Mouse (Mus musculus) intestine, embryonic 15.5 days (tissue): ENCODE measurements around the gene Prim2. TPM values are rescaled to one million over a fixed set of nuclear protein-coding genes. Genes with fewer than 3 reads are reported as not detected.
"Not testable (repeated sequence)": the region's sequence is repeated elsewhere in the genome, so short reads cannot be mapped to it uniquely, and the experiment has no call there.

Experiments used
- ATAC-seq: fragments of 200-750 bp; cut with Nextera tagmentation; 2 replicates; pipeline ENCODE4 v1.8.0; 2017; ENCODE audit warnings: moderate TSS enrichment, moderate library complexity
- H3K27ac ChIP-seq: fragments of 300-500 bp; sonication (generic); 2 replicates; pipeline ENCODE4 v1.5.1; 2015; ENCODE audit warnings: mild to moderate bottlenecking, inconsistent platforms
- H3K27me3 ChIP-seq: fragments of 300-500 bp; sonication (generic); replicated peaks from 2 replicates; pipeline ENCODE4 v1.6.1; 2015; ENCODE audit warnings: inconsistent platforms
- H3K36me3 ChIP-seq: fragments of 300-500 bp; sonication (generic); 2 replicates; pipeline ENCODE4 v1.6.1; 2015; ENCODE audit warnings: inconsistent platforms
- H3K4me1 ChIP-seq: fragments of 300-500 bp; sonication (generic); replicated peaks from 2 replicates; pipeline ENCODE4 v1.6.1; 2015; ENCODE audit warnings: inconsistent platforms
- H3K4me2 ChIP-seq: fragments of 300-500 bp; sonication (generic); replicated peaks from 2 replicates; pipeline ENCODE4 v1.6.1; 2015; ENCODE audit warnings: mild to moderate bottlenecking, inconsistent platforms
- H3K4me3 ChIP-seq: fragments of 300-500 bp; sonication (generic); replicated peaks from 2 replicates; pipeline ENCODE4 v1.5.1; 2015; ENCODE audit warnings: inconsistent platforms
- H3K9ac ChIP-seq: fragments of 300-500 bp; sonication (generic); 2 replicates; pipeline ENCODE4 v1.6.1; 2015; ENCODE audit warnings: inconsistent platforms
- H3K9me3 ChIP-seq: fragments of 300-500 bp; sonication (generic); 2 replicates; pipeline ENCODE4 v1.6.1; 2016; ENCODE audit warnings: inconsistent platforms
- WGBS: fragments of 180-500 bp; shearing (Covaris S2); methylation state at CpG from one replicate; pipeline ENCODE4 v1.1.7; 2015; 5-methylcytosine and 5-hydroxymethylcytosine counted together
- polyA plus RNA-seq: library from polyadenylated mRNA; unstranded; fragments of >200 nt; fragmentation: Nextera tagmentation; extraction: Ambion mirVana; gene quantifications from 2 replicates; pipeline ENCODE4 v1.2.1, GENCODE M21; 2015

Gene Prim2
- polyA plus RNA-seq, 1 experiment from 2014 or later, result 30.8 TPM

DNA sequence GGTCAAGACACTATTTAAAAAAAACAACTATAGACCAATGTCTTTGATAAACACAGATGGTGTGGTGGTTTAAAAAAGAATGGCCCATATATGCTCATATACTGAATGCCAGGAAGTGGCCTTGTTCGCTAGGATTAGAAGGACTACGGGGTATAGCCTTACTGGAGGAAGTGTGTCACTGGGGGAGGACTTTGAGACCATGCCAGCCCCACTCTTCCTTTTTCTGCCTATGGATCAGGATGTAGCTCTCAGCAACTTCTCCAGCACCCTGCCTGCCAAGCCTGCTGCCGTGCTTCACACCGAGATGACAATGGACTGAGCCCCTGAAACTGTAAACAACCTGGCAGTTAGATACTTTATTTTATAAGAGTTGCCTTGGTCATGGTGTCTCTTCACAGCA, 45.2 kb downstream of the Prim2 start:
- Histone ChIP-seq H3K9me3 (no peaks in the 10 kb centered on the region), H3K36me3 (no peaks in the 10 kb centered on the region), H3K27ac (no peak overlapping the region), H3K4me3 (no peak overlapping the region), H3K27me3 (no peaks in the 10 kb centered on the region), H3K4me2 (no peak overlapping the region), H3K9ac (no peak overlapping the region), H3K4me1 (no peaks in the 10 kb centered on the region)
- no peak for ATAC-seq
- whole genome bisulfite sequencing, result 77% methylated on average over 4 of the region's 4 CpGs

DNA sequence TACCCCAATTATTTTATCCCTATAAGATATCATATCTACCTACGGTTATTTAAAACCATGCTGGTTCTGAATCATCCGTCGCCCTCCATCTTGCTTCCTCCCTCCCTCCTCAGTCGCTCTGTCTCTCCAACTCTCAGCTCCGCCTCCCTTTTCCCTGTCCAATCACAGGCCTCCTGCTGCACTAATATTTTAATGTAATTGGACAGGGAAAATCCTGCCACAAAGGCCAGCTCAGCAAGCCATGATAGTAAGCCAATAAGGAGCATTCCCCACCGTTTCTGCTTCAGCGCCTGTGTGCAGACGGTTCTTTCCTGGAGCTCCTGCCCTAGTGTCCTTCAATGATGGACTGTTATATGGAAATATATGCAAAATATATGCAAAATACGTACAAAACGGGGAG, 47.8 kb downstream of the Prim2 start:
- Histone ChIP-seq H3K27me3 (no peaks in the 10 kb centered on the region), H3K4me1 (no peaks in the 10 kb centered on the region), H3K9me3 (no peaks in the 10 kb centered on the region), H3K4me3 (no peak overlapping the region), H3K4me2 (no peak overlapping the region), H3K36me3 (no peaks in the 10 kb centered on the region), H3K9ac (no peak overlapping the region), H3K27ac (no peak overlapping the region)
- WGBS, result 92% methylated on average over 10 of the region's 10 CpGs
- no peak for ATAC-seq

DNA sequence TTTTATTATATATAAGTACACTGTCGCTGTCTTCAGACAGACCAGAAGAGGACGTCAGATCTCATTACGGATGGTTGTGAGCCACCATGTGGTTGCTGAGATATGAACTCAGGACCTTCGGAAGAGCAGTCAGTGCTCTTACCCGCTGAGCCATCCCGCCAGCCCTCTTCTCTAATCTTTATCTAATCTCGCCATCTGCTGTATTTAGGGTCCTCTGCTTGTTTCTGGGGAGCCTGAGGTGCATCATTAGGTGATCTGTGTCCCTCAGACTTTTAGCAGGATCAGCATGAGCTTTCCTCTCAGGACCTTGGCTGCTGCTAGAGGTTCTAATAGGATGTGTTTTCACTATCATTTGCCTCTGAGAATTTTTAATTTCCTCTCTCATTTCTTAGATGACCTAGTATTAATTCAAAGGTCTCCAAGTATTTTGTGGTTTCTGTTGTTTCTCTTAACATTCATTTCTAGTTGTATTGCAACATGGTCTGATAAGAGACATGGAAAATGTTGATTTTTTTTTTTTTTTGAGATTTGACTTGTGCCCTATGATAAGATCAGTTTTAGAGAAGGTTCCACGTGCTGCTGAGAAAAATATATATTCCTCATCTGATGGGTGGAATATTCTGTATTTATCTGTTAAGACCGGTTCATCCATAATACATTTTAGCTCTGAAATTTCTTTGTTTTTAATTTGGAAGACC, 49.4 kb downstream of the Prim2 start:
- Histone ChIP-seq H3K27ac (no peak overlapping the region), H3K9ac (no peak overlapping the region), H3K4me3 (no peak overlapping the region), H3K4me2 (no peak overlapping the region), H3K27me3 (no peaks in the 10 kb centered on the region), H3K36me3 (no peaks in the 10 kb centered on the region), H3K4me1 (no peaks in the 10 kb centered on the region), H3K9me3 (no peaks in the 10 kb centered on the region)
- 94% methylated on average over 9 of the region's 9 CpGs for whole genome bisulfite sequencing
- no peak for ATAC-seq

DNA sequence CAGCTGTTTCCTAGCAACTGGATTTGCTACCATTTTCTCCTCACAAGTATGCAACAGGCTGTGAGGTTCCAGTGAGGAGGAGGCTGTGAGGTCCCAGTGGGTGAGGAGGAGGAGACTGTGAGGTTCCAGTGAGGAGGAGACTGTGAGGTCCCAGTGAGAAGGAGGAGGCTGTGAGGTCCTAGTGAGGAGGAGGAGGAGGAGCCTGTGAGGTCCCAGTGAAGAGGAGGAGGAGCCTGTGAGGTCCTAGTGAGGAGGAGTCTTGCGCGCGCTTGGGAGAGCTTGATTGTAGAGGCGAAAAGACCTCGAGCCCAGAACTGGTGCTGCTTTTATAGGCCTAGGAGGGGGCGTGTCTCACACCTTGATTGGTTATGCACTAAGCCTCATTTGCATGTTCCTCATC, 53.0 kb downstream of the Prim2 start:
- not testable (repeated sequence) for H3K4me1 ChIP-seq, H3K9me3 ChIP-seq, H3K27ac ChIP-seq, H3K9ac ChIP-seq, ATAC-seq, H3K27me3 ChIP-seq, H3K36me3 ChIP-seq, H3K4me3 ChIP-seq, H3K4me2 ChIP-seq
- whole genome bisulfite sequencing, result 83% methylated on average over 5 of the region's 6 CpGs

DNA sequence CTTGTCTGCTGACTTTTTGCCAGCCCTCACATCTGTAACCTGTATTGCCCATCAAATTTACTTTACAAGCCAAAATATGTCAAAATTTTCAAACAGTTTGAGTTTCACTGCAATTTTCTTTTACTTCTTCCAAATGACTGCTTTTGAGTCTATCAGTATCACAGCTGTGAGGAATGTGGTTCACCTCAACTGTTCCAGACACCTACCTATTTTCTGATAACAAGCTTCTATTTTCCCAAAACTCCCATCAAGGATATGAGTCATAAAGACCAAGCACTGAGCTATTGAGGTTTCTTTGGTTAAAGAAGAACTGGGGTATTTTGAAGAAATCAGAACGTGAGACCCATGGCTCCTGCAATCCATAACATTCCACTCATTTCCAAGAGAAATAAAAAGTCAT, 57.5 kb downstream of the Prim2 start:
- H3K9me3 ChIP-seq, result no peaks in the 10 kb centered on the region
- WGBS, result 57% methylated on average over 1 of the region's 1 CpGs

DNA sequence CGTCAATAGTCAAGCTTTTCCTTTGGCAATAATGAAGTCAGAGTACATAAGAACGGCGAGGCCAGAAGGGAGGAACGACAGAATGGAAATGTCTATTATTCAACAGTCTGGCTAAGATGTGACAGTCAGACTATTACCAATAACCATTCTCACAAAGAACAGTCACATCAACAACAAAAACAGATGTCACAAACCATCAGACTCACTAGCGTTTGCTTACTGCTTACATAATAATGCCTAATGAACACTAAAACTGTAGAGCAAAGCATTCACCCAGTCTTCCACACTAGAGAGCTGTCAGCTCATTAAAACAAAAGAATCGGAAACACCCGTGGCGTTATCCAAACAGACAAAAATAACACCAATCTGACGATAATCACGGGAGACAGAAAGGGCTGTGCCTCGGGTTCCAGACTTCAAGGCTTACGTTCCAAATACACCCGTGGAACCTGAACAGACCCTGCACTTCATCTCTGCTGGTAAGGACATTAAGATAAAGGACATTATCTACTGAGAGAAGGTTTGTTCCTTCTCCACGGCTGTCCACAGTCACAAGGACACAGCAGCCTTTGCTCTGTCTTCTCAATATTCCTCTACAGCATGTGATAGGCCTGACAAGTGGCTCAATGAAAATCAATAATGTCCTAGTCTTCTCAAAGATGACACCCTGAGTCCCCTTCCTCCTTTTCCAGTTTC, 59.4 kb downstream of the Prim2 start:
- Histone ChIP-seq H3K4me2 (no peak overlapping the region), H3K9me3 (no peaks in the 10 kb centered on the region), H3K4me1 (0 out of 2 replicates have a peak, but pooled peaks cover 3% of the 10 kb centered on the region), H3K9ac (no peak overlapping the region), H3K36me3 (no peaks in the 10 kb centered on the region), H3K4me3 (no peak overlapping the region), H3K27me3 (no peaks in the 10 kb centered on the region), H3K27ac (no peak overlapping the region)
- WGBS, result 72% methylated on average over 14 of the region's 14 CpGs
- no peak for ATAC-seq

More for the DNA sequence above, 57.5 kb downstream of the Prim2 start:
- Histone ChIP-seq H3K4me2 (no peak overlapping the region), H3K4me3 (no peak overlapping the region), H3K36me3 (no peaks in the 10 kb centered on the region), H3K4me1 (0 out of 2 replicates have a peak, but pooled peaks cover 3% of the 10 kb centered on the region), H3K27ac (no peak overlapping the region), H3K9ac (no peak overlapping the region), H3K27me3 (no peaks in the 10 kb centered on the region)
- no peak for ATAC-seq

DNA sequence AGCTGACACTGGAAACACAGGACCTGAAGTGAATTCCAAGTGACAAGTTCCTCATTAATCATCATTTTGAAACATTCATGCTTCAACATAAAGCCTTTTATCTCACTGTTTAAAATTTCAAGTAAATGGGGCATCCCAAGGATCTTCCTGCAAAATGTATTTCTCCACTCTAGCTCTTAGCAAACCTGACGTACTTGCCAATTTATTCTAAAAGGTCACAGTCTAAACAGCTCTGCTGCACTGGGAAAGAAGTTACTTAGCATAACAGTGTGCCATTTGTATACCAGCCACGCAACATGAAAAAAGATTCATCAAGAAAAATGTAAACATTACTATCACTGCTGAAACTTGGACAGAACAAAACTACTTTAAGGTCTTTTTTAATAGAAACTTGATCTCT, 61.5 kb downstream of the Prim2 start:
- Histone ChIP-seq H3K4me2 (no peak overlapping the region), H3K36me3 (no peaks in the 10 kb centered on the region), H3K4me3 (no peak overlapping the region), H3K9me3 (no peaks in the 10 kb centered on the region), H3K4me1 (0 out of 2 replicates have a peak, but pooled peaks cover 3% of the 10 kb centered on the region), H3K27ac (no peak overlapping the region), H3K9ac (no peak overlapping the region), H3K27me3 (no peaks in the 10 kb centered on the region)
- WGBS, result 57% methylated on average over 2 of the region's 2 CpGs
- no peak for ATAC-seq

DNA sequence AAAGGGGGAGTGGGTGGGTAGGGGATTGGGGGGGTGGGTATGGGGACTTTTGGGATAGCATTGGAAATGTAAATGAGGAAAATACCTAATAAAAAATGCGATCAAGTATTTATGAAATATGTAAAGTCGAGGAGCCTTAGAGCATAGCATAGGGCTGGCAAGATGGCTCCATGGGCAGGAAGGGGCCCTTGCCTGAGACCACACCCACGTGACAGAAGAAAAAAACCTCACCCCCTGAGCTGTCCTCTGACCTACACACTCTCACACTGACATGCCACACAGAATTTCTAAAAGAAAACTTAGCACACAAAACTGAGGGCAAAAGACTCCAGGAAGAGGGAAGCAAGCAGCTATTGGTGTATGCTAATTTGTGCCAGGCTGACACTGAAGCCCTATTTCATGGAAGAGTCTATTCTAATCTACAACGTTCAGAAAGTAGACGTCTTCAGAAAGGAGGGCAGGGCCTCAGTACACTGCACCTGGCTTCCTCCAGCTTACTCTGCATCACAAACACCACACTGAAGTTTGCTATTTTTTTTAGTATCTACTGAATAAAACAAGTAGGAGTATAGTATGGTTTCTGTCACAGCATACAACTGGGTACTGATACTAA, 65.4 kb downstream of the Prim2 start:
- H3K9me3 ChIP-seq, result no peaks in the 10 kb centered on the region
- no peaks in the 10 kb centered on the region for H3K27me3 ChIP-seq
- no peak overlapping the region for H3K9ac ChIP-seq
- H3K36me3 ChIP-seq, result no peaks in the 10 kb centered on the region
- no peak overlapping the region for H3K4me2 ChIP-seq
- no peak overlapping the region for H3K27ac ChIP-seq
- no peak for ATAC-seq
- 87% methylated on average over 5 of the region's 5 CpGs for WGBS
- H3K4me3 ChIP-seq, result no peak overlapping the region
- 0 out of 2 replicates have a peak, but pooled peaks cover 3% of the 10 kb centered on the region for H3K4me1 ChIP-seq

DNA sequence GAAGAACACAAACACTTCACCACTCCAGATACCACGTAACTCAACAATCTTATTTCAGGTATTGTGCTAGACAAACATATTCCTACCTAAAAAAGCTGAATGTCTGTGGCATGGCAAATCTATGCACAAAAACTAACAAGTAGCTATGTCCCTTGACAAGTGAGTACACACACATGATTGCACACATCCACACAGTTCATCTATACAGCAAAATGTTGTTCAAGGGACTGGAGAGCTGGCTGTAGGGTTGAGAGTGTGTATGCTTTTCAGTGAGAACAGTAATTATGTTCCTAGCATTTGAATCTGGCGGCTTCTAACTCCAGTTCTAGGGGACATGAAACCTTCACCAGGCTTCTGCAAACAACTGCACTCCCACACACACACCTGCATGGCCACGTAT, 69.9 kb downstream of the Prim2 start:
- WGBS, result 89% methylated on average over 3 of the region's 3 CpGs
- Histone ChIP-seq H3K4me3 (no peak overlapping the region), H3K4me2 (no peak overlapping the region), H3K9ac (no peak overlapping the region), H3K4me1 (no peaks in the 10 kb centered on the region), H3K9me3 (no peaks in the 10 kb centered on the region), H3K36me3 (no peaks in the 10 kb centered on the region), H3K27me3 (no peaks in the 10 kb centered on the region), H3K27ac (no peak overlapping the region)
- no peak for ATAC-seq

DNA sequence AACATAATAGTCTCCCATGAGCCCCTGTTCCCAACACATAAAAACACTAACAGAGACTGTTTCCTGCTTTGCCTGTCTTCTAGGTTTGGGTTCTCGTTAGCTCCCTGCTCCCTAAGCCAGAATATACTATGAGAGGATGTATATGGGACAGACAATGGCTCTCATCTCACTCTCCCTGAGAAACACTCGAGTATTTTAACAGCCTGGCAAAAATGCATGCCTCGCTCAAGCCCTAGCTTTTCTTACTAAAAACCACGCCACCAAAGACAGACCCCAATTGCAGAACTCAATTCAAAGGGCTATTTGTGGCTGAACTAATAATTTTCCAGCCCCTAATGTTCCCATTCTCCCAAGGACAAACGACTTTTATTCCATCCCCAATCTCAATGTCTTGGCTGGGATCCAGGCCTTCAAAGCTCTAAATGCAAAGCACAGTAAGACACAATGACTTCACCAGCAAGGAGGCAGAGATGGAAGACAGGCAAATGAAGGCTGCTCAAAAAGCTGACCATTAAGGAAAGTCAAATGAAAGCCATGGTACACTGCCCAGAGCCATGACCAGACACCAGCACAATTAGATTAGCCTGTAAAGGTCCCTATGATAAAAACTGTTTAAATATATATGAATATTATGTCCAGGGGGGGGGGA, 70.5 kb downstream of the Prim2 start:
- no peak for ATAC-seq
- no peak overlapping the region for H3K4me3 ChIP-seq
- WGBS, result 83% methylated on average over 5 of the region's 5 CpGs
- no peak overlapping the region for H3K4me2 ChIP-seq
- no peaks in the 10 kb centered on the region for H3K4me1 ChIP-seq
- H3K9ac ChIP-seq, result no peak overlapping the region
- no peaks in the 10 kb centered on the region for H3K27me3 ChIP-seq
- H3K27ac ChIP-seq, result no peak overlapping the region
- no peaks in the 10 kb centered on the region for H3K9me3 ChIP-seq
- H3K36me3 ChIP-seq, result no peaks in the 10 kb centered on the region

DNA sequence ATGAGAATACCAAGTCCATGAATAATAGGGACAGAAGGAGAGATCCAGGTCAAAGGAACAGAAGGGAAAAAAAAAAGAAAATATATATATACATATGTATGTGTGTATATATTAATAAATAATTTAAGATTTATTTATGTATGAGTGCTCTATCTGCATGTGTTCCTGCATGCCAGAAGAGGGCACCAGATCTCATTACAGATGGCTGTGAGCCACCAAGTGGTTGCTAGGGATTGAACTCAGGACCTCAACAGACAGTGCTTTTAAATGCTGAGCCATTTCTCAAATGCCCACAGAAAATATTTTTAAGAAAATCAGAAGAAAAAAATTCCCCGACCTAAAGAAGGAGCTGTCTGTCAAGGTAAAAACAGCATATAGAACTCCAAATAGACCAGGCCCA, 72.6 kb downstream of the Prim2 start:
- Histone ChIP-seq H3K36me3 (no peaks in the 10 kb centered on the region), H3K27me3 (no peaks in the 10 kb centered on the region), H3K4me2 (no peak overlapping the region), H3K9me3 (no peaks in the 10 kb centered on the region), H3K27ac (no peak overlapping the region), H3K4me1 (no peaks in the 10 kb centered on the region), H3K4me3 (no peak overlapping the region), H3K9ac (no peak overlapping the region)
- WGBS, result 91% methylated on average over 1 of the region's 1 CpGs
- ATAC-seq, result no peak

DNA sequence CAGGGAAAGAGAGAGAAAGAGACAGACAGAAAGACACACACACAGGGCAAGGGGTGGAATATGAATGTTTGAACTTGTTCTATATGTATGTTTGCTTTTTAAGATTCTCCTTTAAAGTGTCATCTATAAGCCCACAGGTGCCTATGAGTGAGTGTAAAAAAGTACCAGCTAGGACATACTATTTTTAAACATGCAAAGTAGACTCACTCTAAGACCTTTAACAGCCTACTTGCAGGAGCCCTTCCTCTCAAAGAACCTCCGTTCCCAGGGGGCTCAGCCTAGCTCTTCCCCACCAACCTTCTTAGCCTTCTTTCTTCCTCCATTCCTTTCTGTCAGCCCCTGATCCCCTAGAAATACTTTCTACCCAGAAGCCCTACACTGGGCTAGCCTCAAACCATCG, 73.7 kb downstream of the Prim2 start:
- Histone ChIP-seq H3K36me3 (no peaks in the 10 kb centered on the region), H3K27ac (no peak overlapping the region), H3K4me2 (no peak overlapping the region), H3K4me3 (no peak overlapping the region), H3K4me1 (no peaks in the 10 kb centered on the region), H3K9me3 (no peaks in the 10 kb centered on the region), H3K27me3 (no peaks in the 10 kb centered on the region), H3K9ac (no peak overlapping the region)
- WGBS, result 69% methylated on average over 2 of the region's 2 CpGs
- no peak for ATAC-seq
